Mouse (Mus musculus): ENCODE measurements around the gene Zbtb38.
A peak's percentile ranks its signal among the peaks of the same experiment; 100 is the strongest.

Zbtb38 gene

GRCm38 (mm10) chr9:96713472-96714390 lies 38.9 kb downstream of the Zbtb38 start:
- no peak for DNase-seq

- no peak for DNase-seq
These were observed 39.7 kb downstream of the Zbtb38 start for GRCm38 (mm10) chr9:96712758-96713471.

GRCm38 (mm10) chr9:96712045-96712444 lies 40.6 kb downstream of the Zbtb38 start:
- DNase-seq = no peak

GRCm38 (mm10) chr9:96710241-96710946 lies 42.2 kb downstream of the Zbtb38 start:
- no peak for DNase-seq

- DNase-seq = peak in 1 of 2 experiments; percentile 51
These were observed 43.7 kb downstream of the Zbtb38 start for GRCm38 (mm10) chr9:96708905-96709304.

- DNase-seq = no peak
These were observed 44.7 kb downstream of the Zbtb38 start for GRCm38 (mm10) chr9:96707964-96708363.

- DNase-seq = peak in 1 of 2 experiments; percentile 42
These were observed 46.9 kb downstream of the Zbtb38 start for GRCm38 (mm10) chr9:96705576-96706285.

GRCm38 (mm10) chr9:96704935-96705334 lies 47.7 kb downstream of the Zbtb38 start:
- DNase-seq = no peak

- DNase-seq = peak in 1 of 2 experiments; percentile 59
These were observed 50.7 kb downstream of the Zbtb38 start for GRCm38 (mm10) chr9:96701891-96702290.

- DNase-seq = no peak
These were observed 53.2 kb downstream of the Zbtb38 start for GRCm38 (mm10) chr9:96699276-96700035.

- peak in 1 of 2 experiments; percentile 38 for DNase-seq
These were observed 55.7 kb downstream of the Zbtb38 start for GRCm38 (mm10) chr9:96696788-96697492.

- DNase-seq = no peak
These were observed 56.5 kb downstream of the Zbtb38 start for GRCm38 (mm10) chr9:96696141-96696561.

GRCm38 (mm10) chr9:96690461-96690863 lies 62.2 kb downstream of the Zbtb38 start:
- no peak for DNase-seq

- DNase-seq = no peak
These were observed 63.6 kb downstream of the Zbtb38 start for GRCm38 (mm10) chr9:96689076-96689475.

GRCm38 (mm10) chr9:96688194-96688875 lies 64.3 kb downstream of the Zbtb38 start:
- DNase-seq = no peak

- DNase-seq = no peak
These were observed 64.9 kb downstream of the Zbtb38 start for GRCm38 (mm10) chr9:96687591-96688186.

GRCm38 (mm10) chr9:96685600-96686084 lies 67.0 kb downstream of the Zbtb38 start:
- DNase-seq = no peak

- DNase-seq = no peak
These were observed 67.6 kb downstream of the Zbtb38 start for GRCm38 (mm10) chr9:96684866-96685599.

Data from cerebellum, postnatal 36 days (tissue).